11 mouse cellular contexts compared by ENCODE assay signal in the genomic region with DNA sequence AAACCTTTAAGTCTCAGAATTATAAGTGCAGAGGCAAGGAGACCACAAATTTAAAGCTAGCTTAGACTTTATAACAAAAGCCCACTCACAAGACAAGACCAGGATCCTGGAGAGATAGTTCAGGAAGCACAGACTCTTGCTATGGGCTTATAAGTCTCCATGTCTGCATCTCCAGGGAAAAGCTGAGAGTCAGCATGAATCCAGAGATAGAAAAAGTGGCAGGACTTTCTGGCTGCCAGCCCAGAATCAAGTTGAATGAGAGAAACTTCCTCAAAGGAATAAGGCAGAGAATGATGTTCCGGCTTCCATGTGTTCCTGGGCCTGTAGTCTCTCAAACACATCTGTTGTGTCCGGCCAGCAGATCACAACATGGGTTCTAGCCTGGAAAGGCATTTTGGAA.
DNase-seq lines count a peak whose midpoint lies in the region; ATAC-seq and TF ChIP-seq lines count a peak whose summit lies in the region.
"Had no signal": no experiment of that assay in that cellular context is flagged by ENCODE, and none has a peak within 500 bp of the region (broad histone marks: within the 10 kb centered on the region; RNA-seq: fewer than 3 reads in every experiment).

No protein-coding gene starts in this region.

- ATAC-seq in midbrain, postnatal 0 days (ENCODE audit: low FRiP score): no peak
- ATAC-seq in midbrain, embryonic 16.5 days: no peak
- ATAC-seq in CD4-positive, CD25-positive, alpha-beta regulatory T cell, adult 4 months: no peak

- H3K27me3 ChIP-seq in midbrain, postnatal 0 days (ENCODE audit: insufficient read depth, low read length): no peaks in the 10 kb centered on the region
- H3K27me3 ChIP-seq in midbrain, embryonic 16.5 days (ENCODE audit: control insufficient read depth, insufficient read depth, low read depth, low read length): no peaks in the 10 kb centered on the region
- H3K27me3 ChIP-seq: hindbrain, embryonic 15.5 days; stomach, embryonic 15.5 days had no signal

- no peak overlapping the region for H3K9ac ChIP-seq in midbrain, postnatal 0 days (replicated peaks; ENCODE audit: low read length, poor library complexity, severe bottlenecking)
- H3K9ac ChIP-seq in midbrain, embryonic 16.5 days (ENCODE audit: low read depth, low read length): no peak overlapping the region
- H3K9ac ChIP-seq: hindbrain, embryonic 15.5 days; stomach, embryonic 15.5 days had no signal

- H3K9me3 ChIP-seq in midbrain, postnatal 0 days (ENCODE audit: low read length): no peaks in the 10 kb centered on the region
- no peaks in the 10 kb centered on the region for H3K9me3 ChIP-seq in midbrain, embryonic 16.5 days (replicated peaks; ENCODE audit: control insufficient read depth, low read length, poor library complexity, severe bottlenecking)
- H3K9me3 ChIP-seq: hindbrain, embryonic 15.5 days; stomach, embryonic 15.5 days had no signal

- no peaks in the 10 kb centered on the region for H3K36me3 ChIP-seq in midbrain, postnatal 0 days (ENCODE audit: insufficient read depth, low read length)
- no peaks in the 10 kb centered on the region for H3K36me3 ChIP-seq in midbrain, embryonic 16.5 days (ENCODE audit: control insufficient read depth, insufficient read depth, low read length)
- H3K36me3 ChIP-seq: hindbrain, embryonic 15.5 days; stomach, embryonic 15.5 days had no signal

- WGBS in midbrain, postnatal 0 days: 63% methylated on average over 2 of the region's 2 CpGs
- 68% methylated on average over 2 of the region's 2 CpGs for WGBS in midbrain, embryonic 16.5 days

- TF ChIP-seq CTCF in midbrain, postnatal 0 days (IDR thresholded peaks at IDR 0.05): no peak

- H3K4me2 ChIP-seq in midbrain, postnatal 0 days (ENCODE audit: low read depth, low read length, poor library complexity, severe bottlenecking): no peak overlapping the region
- H3K4me2 ChIP-seq in midbrain, embryonic 16.5 days (ENCODE audit: low read length): no peak overlapping the region
- H3K4me2 ChIP-seq: hindbrain, embryonic 15.5 days; stomach, embryonic 15.5 days had no signal

- H3K4me1 ChIP-seq in midbrain, postnatal 0 days (ENCODE audit: insufficient read depth, low read length): no peaks in the 10 kb centered on the region
- no peaks in the 10 kb centered on the region for H3K4me1 ChIP-seq in midbrain, embryonic 16.5 days (ENCODE audit: control insufficient read depth, insufficient read depth, low read length)
- H3K4me1 ChIP-seq: stomach, embryonic 15.5 days had no signal

- peak; percentile 16 for DNase-seq in gastrocnemius, adult 18-20 months (ENCODE audit: low spot score)
- DNase-seq in gastrocnemius, adult 8-10 months (ENCODE audit: low spot score in 2 of 2): no peak
- peak; percentile 64 for DNase-seq in midbrain, postnatal 0 days (ENCODE audit: low spot score)
- DNase-seq in left cerebral cortex, adult 18-20 months (ENCODE audit: low spot score in 2 of 2): peak; percentile 63 to 80
- DNase-seq in retina, embryonic 14.5 days (ENCODE audit: low spot score): no peak
- DNase-seq in embryo, embryonic 10 days (ENCODE audit: low spot score): no peak
- DNase-seq: cerebellum, adult 9-10 months had no signal

- H3K27ac ChIP-seq in midbrain, postnatal 0 days (ENCODE audit: low read depth, low read length): no peak overlapping the region
- no peak overlapping the region for H3K27ac ChIP-seq in midbrain, embryonic 16.5 days (ENCODE audit: low read length)
- H3K27ac ChIP-seq: hindbrain, embryonic 15.5 days; stomach, embryonic 15.5 days had no signal

- H3K4me3 ChIP-seq in midbrain, postnatal 0 days (ENCODE audit: low read depth, low read length): no peak overlapping the region
- no peak overlapping the region for H3K4me3 ChIP-seq in midbrain, embryonic 16.5 days (ENCODE audit: low read depth, low read length)
- H3K4me3 ChIP-seq: hindbrain, embryonic 15.5 days; stomach, embryonic 15.5 days had no signal

Comparison
In these comparisons a context has a peak if more than half of its experiments do, and no peak if none do; other contexts are left out.
1. DNase-seq: peak in gastrocnemius, adult 18-20 months (single experiment), midbrain, postnatal 0 days (single experiment) and left cerebral cortex, adult 18-20 months (2 of 2); none in gastrocnemius, adult 8-10 months (0 of 2), retina, embryonic 14.5 days (single experiment) and embryo, embryonic 10 days (single experiment).